In genomic region chr5:123507936-123508723, GRCm38 (mm10) we compare ENCODE assay signal across 8 mouse cellular contexts. TPM values are rescaled to one million over a fixed set of nuclear protein-coding genes. Genes with fewer than 3 reads are reported as not detected.
DNase-seq lines count a peak whose midpoint lies in the region; ATAC-seq and TF ChIP-seq lines count a peak whose summit lies in the region.

No protein-coding gene starts in this region.

- TF ChIP-seq CTCF in left cerebral cortex, adult 2 months (IDR thresholded peaks at IDR 0.05): peak; percentile 21

- peaks cover 18% of the 10 kb centered on the region for H3K4me1 ChIP-seq in hindbrain, embryonic 15.5 days (replicated peaks)
- peaks cover 23% of the 10 kb centered on the region for H3K4me1 ChIP-seq in megakaryocyte, embryonic 14.5 days

- peak overlapping the region; percentile 86 for H3K4me2 ChIP-seq in hindbrain, embryonic 15.5 days

- H3K9me3 ChIP-seq in hindbrain, embryonic 15.5 days: no peaks in the 10 kb centered on the region
- no peaks in the 10 kb centered on the region for H3K9me3 ChIP-seq in megakaryocyte, embryonic 14.5 days

- H3K36me3 ChIP-seq in hindbrain, embryonic 15.5 days: peaks cover 10% of the 10 kb centered on the region; the same call in 1 of the 2 replicates
- H3K36me3 ChIP-seq in megakaryocyte, embryonic 14.5 days (replicated peaks; ENCODE audit: low read length): peaks cover 14% of the 10 kb centered on the region

- ATAC-seq in hindbrain, embryonic 15.5 days (ENCODE audit: low FRiP score, low read depth): peak; percentile 90

- 0 out of 2 replicates have a peak, but pooled peaks cover 3% of the 10 kb centered on the region for H3K27me3 ChIP-seq in hindbrain, embryonic 15.5 days
- peaks cover 64% of the 10 kb centered on the region for H3K27me3 ChIP-seq in megakaryocyte, embryonic 14.5 days (replicated peaks)

- under 1% methylated on average over 58 of the region's 59 CpGs for WGBS in hindbrain, embryonic 15.5 days

- H3K27ac ChIP-seq in hindbrain, embryonic 15.5 days (replicated peaks): peak overlapping the region; percentile 50
- no peak overlapping the region for H3K27ac ChIP-seq in left cerebral cortex, adult 2 months

- peak; percentile 97 for DNase-seq in ZHBTc4 (ENCODE audit: low read depth, low spot score)
- peak; percentile 69 to 84 for DNase-seq in cerebellum, postnatal 25 days
- DNase-seq in frontal cortex, postnatal 25 days (ENCODE audit: low spot score in 2 of 2): peak; percentile 53 to 66
- DNase-seq in left cerebral cortex, adult 2 months (ENCODE audit: extremely low spot score in 1 of 2, low spot score in 2 of 2): peak; percentile 74 to 81
- peak; percentile 81 for DNase-seq in right cerebral cortex, postnatal 14 days
- DNase-seq in urinary bladder, postnatal 4 days (ENCODE audit: low spot score in 2 of 2): peak; percentile 70 to 81

- intact Hi-C loops in left cerebral cortex, adult 2 months (cut with DNase I): no loop called here

- H3K9ac ChIP-seq in hindbrain, embryonic 15.5 days: peak overlapping the region; percentile 37

- H3K4me3 ChIP-seq in hindbrain, embryonic 15.5 days: peak overlapping the region; percentile 51
- H3K4me3 ChIP-seq in left cerebral cortex, adult 2 months: peak overlapping the region; percentile 57
- peak overlapping the region; percentile 90 for H3K4me3 ChIP-seq in megakaryocyte, embryonic 14.5 days (replicated peaks)

RNA-seq across cellular contexts. Expression of gene B3gnt4, which starts 2.1 kb away (rescaled TPM):
- 0.76 and 1.3 TPM in 2 replicates for polyA plus RNA-seq in hindbrain, embryonic 15.5 days (2015; fragmentation: Nextera tagmentation; extraction: Ambion mirVana)
- total RNA-seq in left cerebral cortex, adult 2 months (2021): 1 to 10 TPM in 1 of 2 experiments, under 1 TPM in 1; 0.95 to 1.1 TPM
- polyA plus RNA-seq in megakaryocyte, embryonic 14.5 days (2012; ENCODE audit: insufficient read depth, low replicate concordance): not detected in 2 replicates

RNA-seq across cellular contexts. Expression of gene Diablo, which starts 15.8 kb away (rescaled TPM):
- 106 TPM in 2 replicates for polyA plus RNA-seq in hindbrain, embryonic 15.5 days (2015; fragmentation: Nextera tagmentation; extraction: Ambion mirVana)
- total RNA-seq in left cerebral cortex, adult 2 months (2021): 10 to 100 TPM; 27.9 to 29.0 TPM
- polyA plus RNA-seq in megakaryocyte, embryonic 14.5 days (2012; ENCODE audit: insufficient read depth, low replicate concordance): 7.4 TPM in 1 of 2 replicates, not detected in the other

RNA-seq across cellular contexts. Expression of gene Gm49027, which starts 17.2 kb away (rescaled TPM):
- polyA plus RNA-seq in hindbrain, embryonic 15.5 days (2015; fragmentation: Nextera tagmentation; extraction: Ambion mirVana): 1.6 and 4.2 TPM in 2 replicates
- total RNA-seq in left cerebral cortex, adult 2 months (2021): 1 to 10 TPM; 7.0 to 7.7 TPM
- not detected in 2 replicates for polyA plus RNA-seq in megakaryocyte, embryonic 14.5 days (2012; ENCODE audit: insufficient read depth, low replicate concordance)

RNA-seq across cellular contexts. Expression of gene Il31, which starts 18.8 kb away (rescaled TPM):
- polyA plus RNA-seq in hindbrain, embryonic 15.5 days (2015; fragmentation: Nextera tagmentation; extraction: Ambion mirVana): not detected in 2 replicates
- total RNA-seq in left cerebral cortex, adult 2 months (2021): not detected
- polyA plus RNA-seq in megakaryocyte, embryonic 14.5 days (2012; ENCODE audit: insufficient read depth, low replicate concordance): not detected in 2 replicates

RNA-seq across cellular contexts. Expression of gene Lrrc43, which starts 19.0 kb away (rescaled TPM):
- polyA plus RNA-seq in hindbrain, embryonic 15.5 days (2015; fragmentation: Nextera tagmentation; extraction: Ambion mirVana): 0.38 and 0.43 TPM in 2 replicates
- total RNA-seq in left cerebral cortex, adult 2 months (2021): under 1 TPM; 0.49 to 0.61 TPM
- not detected in 2 replicates for polyA plus RNA-seq in megakaryocyte, embryonic 14.5 days (2012; ENCODE audit: insufficient read depth, low replicate concordance)

Comparison
In these comparisons a context has a peak if more than half of its experiments do, and no peak if none do; other contexts are left out.
1. RNA of gene Diablo, which starts 15.8 kb away (polyA plus RNA-seq): 106 TPM in hindbrain, embryonic 15.5 days; 7.4 TPM in megakaryocyte, embryonic 14.5 days; every median in the first group is over 10 times any median in the second.
2. Peak in every context shown above with its lines, with median percentiles within 50 percentile points of each other: DNase-seq and H3K4me3 ChIP-seq.